27 mouse cellular contexts compared by ENCODE assay signal in the genomic region with DNA sequence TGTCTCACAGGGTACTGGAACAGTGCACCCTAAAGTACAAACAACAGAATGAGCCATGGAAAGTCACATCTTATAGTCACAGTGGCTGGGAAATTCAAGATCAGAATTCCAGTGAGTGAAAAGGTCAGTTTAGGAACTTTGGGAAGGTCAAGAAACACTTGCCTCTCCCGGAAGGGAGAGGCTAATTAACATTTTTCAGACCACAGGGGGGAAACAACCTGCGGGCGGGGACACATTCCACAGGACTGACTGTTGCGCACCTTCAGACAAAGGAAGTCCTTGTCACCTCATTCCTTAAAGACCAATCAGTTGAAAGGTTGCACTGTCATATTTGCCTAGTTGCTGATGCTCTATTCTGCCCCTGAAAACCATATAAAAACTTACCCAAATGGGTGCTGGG.
A peak's percentile ranks its signal among the peaks of the same experiment; 100 is the strongest.
DNase-seq lines count a peak whose midpoint lies in the region; ATAC-seq lines count a peak whose summit lies in the region.
"Had no signal": no experiment of that assay in that cellular context is flagged by ENCODE, and none has a peak within 500 bp of the region (broad histone marks: within the 10 kb centered on the region; RNA-seq: fewer than 3 reads in every experiment).

No protein-coding gene starts in this region.

- H3K4me3 ChIP-seq in neural tube, embryonic 15.5 days (replicated peaks): no peak overlapping the region
- H3K4me3 ChIP-seq: embryonic facial prominence, embryonic 12.5 days; embryonic facial prominence, embryonic 15.5 days; heart, embryonic 12.5 days; heart, embryonic 15.5 days; hindbrain, embryonic 10.5 days; hindbrain, embryonic 13.5 days had no signal

- no peak overlapping the region for H3K9ac ChIP-seq in neural tube, embryonic 15.5 days (replicated peaks)
- H3K9ac ChIP-seq: embryonic facial prominence, embryonic 12.5 days; embryonic facial prominence, embryonic 15.5 days; heart, embryonic 12.5 days; heart, embryonic 15.5 days; hindbrain, embryonic 13.5 days had no signal

- H3K4me1 ChIP-seq in neural tube, embryonic 15.5 days: peaks cover 5% of the 10 kb centered on the region
- H3K4me1 ChIP-seq: embryonic facial prominence, embryonic 12.5 days; embryonic facial prominence, embryonic 15.5 days had no signal

- H3K4me2 ChIP-seq in neural tube, embryonic 15.5 days: no peak overlapping the region
- H3K4me2 ChIP-seq: embryonic facial prominence, embryonic 12.5 days; embryonic facial prominence, embryonic 15.5 days; heart, embryonic 12.5 days; heart, embryonic 15.5 days; hindbrain, embryonic 13.5 days had no signal

- no peak for ATAC-seq in neural tube, embryonic 15.5 days (ENCODE audit: low FRiP score)
- ATAC-seq: forebrain, embryonic 14.5 days; hindbrain, embryonic 16.5 days; inflammation-experienced regulatory T-cells, adult 6 months; intestine, embryonic 16.5 days; Patski had no signal

- 65% methylated on average over 4 of the region's 4 CpGs for WGBS in neural tube, embryonic 15.5 days

- no peaks in the 10 kb centered on the region for H3K9me3 ChIP-seq in neural tube, embryonic 15.5 days (replicated peaks)
- H3K9me3 ChIP-seq: embryonic facial prominence, embryonic 12.5 days; embryonic facial prominence, embryonic 15.5 days; heart, embryonic 15.5 days; hindbrain, embryonic 10.5 days had no signal

- DNase-seq in 3134 (ENCODE audit: extremely low read depth, insufficient read length, low spot score) (peak; percentile 16), ES-CJ7 (ENCODE audit: low read depth, low spot score) (peak; percentile 95), R1 (ENCODE audit: low read depth, low spot score) (peak; percentile 99)
- DNase-seq in thymus, postnatal 25 days: no peak
- DNase-seq in adrenal gland, postnatal 25 days: no peak
- DNase-seq: adrenal gland, postnatal 10 days; cerebellum, adult 11 months; cerebellum, adult 2 months; cerebellum, adult 9-11 months; cerebellum, postnatal 25 days; gastrocnemius, postnatal 25 days; heart, adult 18-20 months; heart, postnatal 10 days; heart, postnatal 36 days; kidney, adult 18-20 months had no signal

- H3K27me3 ChIP-seq in neural tube, embryonic 15.5 days (replicated peaks): no peaks in the 10 kb centered on the region
- H3K27me3 ChIP-seq: embryonic facial prominence, embryonic 12.5 days; embryonic facial prominence, embryonic 15.5 days; heart, embryonic 12.5 days; heart, embryonic 15.5 days; Patski had no signal

- H3K36me3 ChIP-seq in neural tube, embryonic 15.5 days: no peaks in the 10 kb centered on the region
- H3K36me3 ChIP-seq: embryonic facial prominence, embryonic 12.5 days; embryonic facial prominence, embryonic 15.5 days; heart, embryonic 12.5 days; heart, embryonic 15.5 days; hindbrain, embryonic 10.5 days; hindbrain, embryonic 13.5 days had no signal

- H3K27ac ChIP-seq in neural tube, embryonic 15.5 days (replicated peaks): no peak overlapping the region
- H3K27ac ChIP-seq: embryonic facial prominence, embryonic 12.5 days; embryonic facial prominence, embryonic 15.5 days; heart, embryonic 15.5 days; hindbrain, embryonic 10.5 days; hindbrain, embryonic 13.5 days had no signal

Comparison
In these comparisons a context has a peak if more than half of its experiments do, and no peak if none do; other contexts are left out.
1. DNase-seq: peak in 3134 (single experiment), ES-CJ7 (single experiment) and R1 (single experiment); none in thymus, postnatal 25 days (single experiment) and adrenal gland, postnatal 25 days (single experiment).